Mouse (Mus musculus) gastrocnemius, adult 8-10 months (tissue): ENCODE data around the gene Ncbp3. TPM values are rescaled to one million over a fixed set of nuclear protein-coding genes. Genes with fewer than 3 reads are reported as not detected.

Experiments
- DNase-seq, 2 experiments: peaks; one replicate each; pipeline ENCODE4 v3.0.0; 2022; ENCODE audit warnings: low spot score in 2 of 2
- total RNA-seq, 4 experiments: library from RNA; stranded (reverse); gene quantifications; 2 replicates each; pipeline ENCODE4 v1.2.4; 2022

Ncbp3 gene
- total RNA-seq, 4 experiments from 2014 or later, result 2.3 to 3.3 (median 2.9) TPM

DNA sequence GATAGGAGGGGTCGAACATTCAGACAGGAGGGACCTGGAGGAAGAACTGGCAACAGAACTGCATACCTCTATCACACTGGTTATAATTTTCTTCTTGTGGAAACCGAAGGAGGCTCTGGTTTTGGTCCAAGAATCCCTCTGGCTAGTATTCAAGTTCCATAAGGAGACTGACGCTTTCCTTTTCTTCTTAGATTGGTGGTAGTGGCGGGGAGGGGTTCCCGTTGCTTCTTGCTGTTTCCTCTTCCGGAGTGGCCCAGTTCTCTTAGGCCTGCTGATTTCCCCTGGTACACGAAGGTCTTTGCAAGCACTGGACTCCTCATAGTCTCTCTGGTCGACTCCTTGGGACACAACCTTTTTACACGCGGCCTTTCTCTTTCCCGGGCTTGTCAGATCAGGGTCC lies 89.5 kb downstream of the Ncbp3 start:
- DNase-seq, result no peak

DNA sequence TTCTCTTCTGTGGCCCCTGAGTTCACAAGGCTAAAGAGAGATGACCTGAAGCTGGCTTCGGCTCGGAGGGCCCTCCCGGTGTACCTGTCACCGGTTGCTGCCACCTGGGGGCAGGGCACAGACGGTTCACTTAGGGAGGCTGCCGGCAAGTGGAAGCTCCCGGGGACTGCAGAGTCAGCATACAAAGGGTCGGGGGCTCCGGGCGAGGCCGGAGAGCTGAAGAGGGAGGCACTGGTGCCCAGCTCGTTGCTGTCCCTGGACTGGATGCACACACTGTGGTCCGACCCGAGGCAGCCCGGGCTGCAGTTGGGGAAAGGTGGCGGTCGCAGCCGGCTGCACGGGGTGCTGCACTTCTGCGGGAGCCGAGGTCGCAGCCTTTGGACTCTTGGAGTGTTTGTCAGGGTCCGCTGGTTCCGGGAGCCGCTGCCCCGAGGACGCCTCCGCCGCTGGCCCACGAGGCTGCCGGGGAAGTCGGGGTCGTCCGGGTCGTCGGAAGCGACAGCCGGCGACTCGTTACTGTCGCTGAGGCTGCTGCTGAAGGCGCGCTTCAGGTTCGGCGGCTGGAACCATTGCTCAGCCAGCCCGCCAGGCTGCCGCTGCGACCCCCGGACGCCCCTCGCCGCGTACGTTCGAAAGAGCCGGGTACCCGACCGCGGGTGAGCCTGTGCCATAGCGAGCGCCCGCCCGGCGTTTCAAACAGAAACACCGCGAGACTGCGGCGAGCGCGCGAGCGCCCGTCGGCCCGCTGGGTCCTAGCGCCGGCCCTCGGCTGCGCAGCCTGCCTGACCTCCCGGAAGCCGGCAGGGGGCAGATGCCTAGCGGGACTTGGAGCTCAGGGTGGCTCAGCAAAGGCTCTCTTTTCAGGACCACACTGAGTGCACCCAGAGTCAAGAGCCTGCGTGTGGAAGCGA lies 90.3 kb downstream of the Ncbp3 start, which contains the start of gene Haspin:
Gene Haspin, minus strand, starts transcription at position 704 of the 911 bp plus-strand sequence.
- DNase-seq, result peak; percentile 80 to 83

Other genes with a start within 250 kb of the Ncbp3 start
- 1 to 10 TPM; 3.4 to 6.6 (median 4.9) TPM for gene Atp2a3, start 86.6 kb upstream of the Ncbp3 start, total RNA-seq
- under 1 TPM; 0.24 to 0.52 (median 0.34) TPM for gene P2rx1, start 48.7 kb upstream of the Ncbp3 start, total RNA-seq
- gene Camkk1, start 28.8 kb upstream of the Ncbp3 start, total RNA-seq, result under 1 TPM; 0.22 to 0.32 (median 0.28) TPM
- under 1 TPM in 3 of 4 experiments, not detected in 1; 0.08 to 0.10 (median 0.09) TPM for gene Itgae, start 42.8 kb downstream of the Ncbp3 start, total RNA-seq
- not detected for gene Haspin, start 90.5 kb downstream of the Ncbp3 start, total RNA-seq
- gene P2rx5, start 112.6 kb downstream of the Ncbp3 start, total RNA-seq, result 1 to 10 TPM; 6.4 to 9.5 (median 7.0) TPM
- gene Emc6, start 129.3 kb downstream of the Ncbp3 start, total RNA-seq, result 10 to 100 TPM; 80.9 to 89.6 (median 84.1) TPM
- 1 to 10 TPM; 4.9 to 9.2 (median 7.2) TPM for gene Tax1bp3, start 129.3 kb downstream of the Ncbp3 start, total RNA-seq
- 1 to 10 TPM; 3.3 to 4.3 (median 4.1) TPM for gene Ctns, start 151.3 kb downstream of the Ncbp3 start, total RNA-seq
- 1 to 10 TPM in 1 of 4 experiments, under 1 TPM in 3; 0.29 to 1.1 (median 0.71) TPM for gene Shpk, start 151.7 kb downstream of the Ncbp3 start, total RNA-seq
- under 1 TPM; 0.08 to 0.12 (median 0.10) TPM for gene Trpv1, start 186.5 kb downstream of the Ncbp3 start, total RNA-seq
- not detected for gene Trpv3, start 219.6 kb downstream of the Ncbp3 start, total RNA-seq